Mouse (Mus musculus) ES-E14 (cell line): ENCODE results near the gene 1700030K09Rik. TPM values are rescaled to one million over a fixed set of nuclear protein-coding genes. Genes with fewer than 3 reads are reported as not detected.

Source experiments
- DNase-seq: peaks from one replicate; pipeline ENCODE4 v3.0.0-alpha.2; 2013; ENCODE audit warnings: low read depth, low spot score
- H3K27ac ChIP-seq: 2 replicates; pipeline ENCODE4 v1.5.1; 2012; ENCODE audit warnings: low read depth, mild to moderate bottlenecking, low read length, moderate library complexity, mixed read lengths; ENCODE audit not compliant: poor library complexity, insufficient read depth, severe bottlenecking
- H3K36me3 ChIP-seq: 2 replicates; pipeline ENCODE4 v1.6.1; 2012; ENCODE audit warnings: mild to moderate bottlenecking, low read length, moderate library complexity, mixed read lengths; ENCODE audit not compliant: control insufficient read depth, poor library complexity, insufficient read depth, severe bottlenecking
- H3K4me1 ChIP-seq, 2 experiments: fragments of 150-350 bp in 1 of 2; sonication (generic) in 1 of 2; 2 replicates each; pipeline ENCODE4 v1.6.1; 2012; ENCODE audit warnings: low read length in 2 of 2, mild to moderate bottlenecking in 1 of 2, mixed read lengths in 1 of 2; ENCODE audit not compliant: control insufficient read depth in 2 of 2, insufficient read depth in 2 of 2, poor library complexity in 1 of 2
- H3K4me3 ChIP-seq, 2 experiments: fragments of 150-350 bp in 1 of 2; sonication (generic) in 1 of 2; 2 replicates each; pipeline ENCODE4 v1.5.1; 2012; ENCODE audit warnings: low read length in 2 of 2, low read depth in 1 of 2, mild to moderate bottlenecking in 1 of 2, mixed read lengths in 1 of 2; ENCODE audit not compliant: insufficient read depth in 1 of 2, poor library complexity in 1 of 2, severe bottlenecking in 1 of 2
- H3K9ac ChIP-seq: 2 replicates; pipeline ENCODE4 v1.6.1; 2012; ENCODE audit warnings: low read depth, mild to moderate bottlenecking, low read length, mixed read lengths; ENCODE audit not compliant: poor library complexity, insufficient read depth, severe bottlenecking
- H3K9me3 ChIP-seq: fragments of 150-350 bp; sonication (generic); 2 replicates; pipeline ENCODE4 v1.6.1; 2012; ENCODE audit warnings: low read depth, mild to moderate bottlenecking, low read length; ENCODE audit not compliant: control insufficient read depth, insufficient read depth
- CHD2 ChIP-seq: IDR thresholded peaks from 2 replicates; pipeline ENCODE4 v1.6.1; 2014; ENCODE audit warnings: mild to moderate bottlenecking, low read depth, low read length, inconsistent platforms
- HCFC1 ChIP-seq: IDR thresholded peaks from 2 replicates; pipeline ENCODE4 v1.6.1; 2012; ENCODE audit warnings: low read length, inconsistent platforms, borderline replicate concordance; ENCODE audit not compliant: insufficient read depth
- MAFK ChIP-seq: IDR thresholded peaks from 2 replicates; pipeline ENCODE4 v1.6.1; 2014; ENCODE audit warnings: mild to moderate bottlenecking, low read depth, low read length, inconsistent platforms; ENCODE audit not compliant: insufficient read depth
- ZC3H11A ChIP-seq: IDR thresholded peaks from 2 replicates; pipeline ENCODE4 v1.6.1; 2012; ENCODE audit warnings: low read depth, mild to moderate bottlenecking, inconsistent platforms, low read length, borderline replicate concordance
- ZNF384 ChIP-seq: IDR thresholded peaks from 2 replicates; pipeline ENCODE4 v1.6.1; 2012; ENCODE audit warnings: low read depth, low read length, inconsistent platforms
- in situ Hi-C, 2 experiments: fragments of 600-800 bp; cut with MboI; formaldehyde crosslinking; loops; one replicate each; pipeline ENCODE4 v1.15.1; 2025; ENCODE audit warnings: low sequenced_read_pairs in 2 of 2, inconsistent platforms in 1 of 2; ENCODE audit not compliant: unreplicated experiment in 2 of 2
- total RNA-seq: library from RNA; depleted of rRNA; stranded (reverse); fragments of 300-350 nt; gene quantifications from 2 replicates; pipeline ENCODE4 v1.2.3, GENCODE M21; 2012; rRNA removed

The 1700030K09Rik gene
- 8.1 and 9.0 TPM in 2 replicates for total RNA-seq

DNA sequence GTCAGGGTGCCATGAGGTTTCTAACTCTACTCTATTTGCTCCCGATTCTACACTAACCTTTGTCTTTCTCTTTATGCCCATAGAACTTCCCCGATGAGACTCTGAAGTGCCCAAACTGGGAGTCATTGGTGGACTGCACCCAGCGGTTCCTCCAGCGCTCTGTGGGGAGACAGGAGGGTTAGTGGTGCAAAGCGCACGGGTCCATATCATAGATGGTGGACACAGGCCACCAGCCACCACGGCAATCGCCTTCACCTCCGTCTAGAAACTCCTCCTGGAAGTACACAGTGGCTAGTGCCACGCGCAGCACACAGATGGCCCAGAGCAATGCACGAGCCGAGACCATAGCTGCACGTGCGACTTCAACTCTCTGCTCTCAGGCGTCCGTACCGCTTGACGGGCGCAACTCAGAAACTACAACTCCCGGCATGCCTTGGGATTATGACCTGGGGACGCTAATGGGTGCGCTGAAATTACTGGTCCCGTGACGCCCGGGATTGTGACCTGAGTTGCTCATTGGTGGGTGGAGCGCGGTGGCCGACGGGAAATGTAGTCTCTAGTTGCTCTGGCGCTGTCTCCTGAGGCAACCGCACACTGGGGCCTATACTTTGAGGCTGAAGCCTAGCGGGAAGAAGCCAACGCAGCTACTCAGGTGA lies at the start of gene 1700030K09Rik, which contains the start of gene Calr3:
Gene 1700030K09Rik (plus strand): TSS at position 543 of the 656 bp plus-strand sequence.
Gene Calr3 (minus strand): TSS at position 533 of the 656 bp plus-strand sequence.
- no peak within 1 kb of the TSS for H3K27ac ChIP-seq
- H3K9ac ChIP-seq = peak within 1 kb of the TSS; percentile 85
- H3K4me1 ChIP-seq = no peaks in the 10 kb centered on the region; a peak in 1 of 4 replicates
- in situ Hi-C loops = no loop called here
- H3K9me3 ChIP-seq = no peaks in the 10 kb centered on the region
- TF ChIP-seq CHD2 (peak; percentile 69), ZNF384 (no peak), MAFK (no peak), HCFC1 (peak; percentile 95), ZC3H11A (no peak)
- H3K4me3 ChIP-seq = peak within 1 kb of the TSS; percentile 72 to 87
- peak; percentile 97 for DNase-seq
- H3K36me3 ChIP-seq = 0 out of 2 replicates have a peak, but pooled peaks cover 3% of the 10 kb centered on the region

DNA sequence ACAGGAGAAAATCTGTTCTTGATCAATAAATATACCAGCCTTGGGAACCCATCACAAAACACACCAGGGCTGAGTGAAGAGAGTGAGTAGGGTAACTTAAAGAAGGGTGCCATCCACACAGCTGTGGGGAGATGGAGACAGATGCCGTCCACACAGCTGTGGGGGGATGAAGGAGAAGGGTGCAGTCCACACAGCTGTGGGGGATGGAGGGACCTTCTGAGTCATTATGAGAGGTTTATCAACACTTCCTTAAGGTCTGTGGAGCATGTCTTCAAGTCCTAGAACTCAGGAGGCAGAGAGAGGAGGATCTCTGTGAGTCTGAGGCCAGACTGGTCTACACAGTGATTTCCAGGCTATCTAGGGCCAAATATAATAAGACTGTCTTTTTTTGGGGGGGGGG lies 42.3 kb upstream of the 1700030K09Rik start:
- in situ Hi-C loops = no loop called here
- no peak overlapping the region for H3K4me3 ChIP-seq
- no peak for DNase-seq
- H3K36me3 ChIP-seq = peaks cover 6% of the 10 kb centered on the region; the same call in 1 of the 2 replicates
- TF ChIP-seq MAFK (no peak), ZNF384 (no peak), HCFC1 (no peak), CHD2 (no peak), ZC3H11A (no peak)
- peaks cover 2 to 11% of the 10 kb centered on the region in 2 experiments; a peak in 2 of 4 replicates for H3K4me1 ChIP-seq
- H3K27ac ChIP-seq = no peak overlapping the region
- no peaks in the 10 kb centered on the region for H3K9me3 ChIP-seq
- H3K9ac ChIP-seq = no peak overlapping the region

DNA sequence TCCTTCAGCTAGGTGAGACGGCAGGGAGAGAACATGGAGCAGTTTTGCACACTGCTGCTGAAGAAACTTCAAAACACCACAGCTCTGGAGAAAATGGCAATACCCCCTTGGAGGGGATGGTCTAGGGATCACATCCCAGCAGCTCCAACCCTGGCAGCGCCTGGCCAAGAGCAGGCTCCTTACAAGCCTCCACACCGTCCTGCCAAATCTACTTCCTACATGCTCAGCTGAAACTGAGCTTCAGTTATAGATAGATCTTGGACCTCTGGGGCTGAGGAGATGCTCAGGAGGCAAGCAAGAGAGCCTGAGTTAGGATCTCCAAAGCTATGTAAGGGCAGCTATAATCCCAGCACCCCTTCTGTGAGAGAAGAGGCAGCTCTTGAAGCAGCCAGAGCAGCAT lies 40.7 kb upstream of the 1700030K09Rik start:
- Histone ChIP-seq H3K9ac (no peak overlapping the region), H3K4me1 (peaks cover 3 to 11% of the 10 kb centered on the region in 2 experiments; a peak in 3 of 4 replicates), H3K9me3 (no peaks in the 10 kb centered on the region), H3K36me3 (peaks cover under 1% of the 10 kb centered on the region; the same call in 1 of the 2 replicates), H3K27ac (no peak overlapping the region), H3K4me3 (no peak overlapping the region)
- no peak for DNase-seq
- in situ Hi-C loops = no loop called here
- TF ChIP-seq ZC3H11A (no peak), MAFK (no peak), CHD2 (no peak), ZNF384 (no peak), HCFC1 (no peak)

DNA sequence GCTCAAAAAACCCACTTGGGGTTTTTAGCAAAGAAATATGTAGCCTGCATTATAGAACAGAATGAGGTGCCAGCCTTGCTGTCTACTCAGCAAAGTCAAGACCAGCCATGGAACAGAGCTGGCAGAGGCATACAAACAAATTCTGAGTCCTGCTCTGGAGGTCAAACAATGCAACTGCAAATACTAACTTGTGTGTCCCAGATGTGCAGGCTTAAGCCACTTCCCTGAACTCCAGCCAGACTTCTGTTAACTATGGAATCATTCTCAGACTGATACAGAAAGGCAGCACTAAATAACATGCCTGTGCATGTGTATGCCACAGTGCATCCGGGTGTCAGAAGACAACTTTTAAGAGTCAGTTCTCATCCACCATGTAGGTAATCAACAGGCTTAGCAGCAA lies 35.8 kb upstream of the 1700030K09Rik start:
- Histone ChIP-seq H3K9me3 (no peaks in the 10 kb centered on the region), H3K4me1 (peaks cover 3 to 13% of the 10 kb centered on the region in 2 experiments; a peak in 2 of 4 replicates), H3K9ac (no peak overlapping the region), H3K36me3 (peaks cover 9% of the 10 kb centered on the region; the same call in 1 of the 2 replicates), H3K4me3 (no peak overlapping the region), H3K27ac (no peak overlapping the region)
- DNase-seq = no peak
- no peak for TF ChIP-seq CHD2
- no peak for TF ChIP-seq ZC3H11A
- no peak for TF ChIP-seq MAFK
- no peak for TF ChIP-seq HCFC1
- no peak for TF ChIP-seq ZNF384
- in situ Hi-C loops = no loop called here
